Mouse (Mus musculus): Measurements from ENCODE around the gene Fgd4. TPM values are rescaled to one million over a fixed set of nuclear protein-coding genes. Genes with fewer than 3 reads are reported as not detected.
A peak's percentile ranks its signal among the peaks of the same experiment; 100 is the strongest.

The Fgd4 gene
- total RNA-seq (2021) = 10 to 100 TPM; 11.6 to 12.8 TPM
- long read RNA-seq, experiment 1, partial matches to known transcripts = 0 of 3 reads
- long read RNA-seq, experiment 1, other reads (novel, unspliced or antisense) = 2 of 3 reads
- long read RNA-seq, experiment 2, partial matches to known transcripts = 0 of 1 reads
- long read RNA-seq, experiment 2, other reads (novel, unspliced or antisense) = 1 of 1 reads

DNA sequence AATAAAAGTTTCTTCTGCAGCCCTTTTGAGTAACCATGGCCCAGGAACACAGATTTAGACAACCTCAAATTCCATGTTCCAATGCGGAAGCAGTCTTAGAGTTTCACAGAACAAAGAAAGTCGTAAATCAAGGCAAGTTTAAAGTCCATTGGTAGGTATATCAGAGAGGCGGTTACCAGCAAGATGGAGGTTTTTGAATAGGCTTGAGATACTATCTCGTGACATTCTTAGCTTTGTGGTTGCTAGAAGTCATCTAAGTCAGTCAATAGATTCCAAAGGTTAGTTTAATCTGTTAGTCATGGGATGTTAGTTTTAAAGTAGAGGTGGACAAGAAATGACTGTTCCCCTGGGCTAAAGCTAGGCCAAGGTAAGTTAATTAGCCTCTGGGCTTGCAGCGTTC lies at the start of gene Fgd4:
Fgd4 (minus strand) TSS at position 89 of the 400 bp plus-strand sequence.
- DNase-seq = no peak
- intact Hi-C loops (cut with DNase I; ENCODE audit: low total_unique reads) = no loop called here

DNA sequence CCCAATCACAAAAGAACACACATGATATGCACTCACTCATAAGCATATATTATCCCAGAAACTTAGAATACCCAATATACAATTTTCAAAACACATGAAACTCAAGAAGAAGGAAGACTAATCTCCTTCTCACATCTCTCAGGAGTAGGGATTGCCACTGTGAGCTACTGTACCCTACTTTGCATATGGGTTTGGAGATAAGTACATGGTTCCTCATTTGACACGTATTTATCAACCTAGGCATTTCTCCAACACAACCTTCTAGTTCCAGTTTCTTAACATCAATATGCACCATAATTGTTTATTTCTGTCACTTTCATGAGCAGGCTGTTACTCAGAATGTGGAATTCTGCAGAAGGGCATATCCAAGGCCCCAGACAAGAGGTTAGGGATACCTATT lies 44.8 kb upstream of the Fgd4 start:
- intact Hi-C loops (cut with DNase I; ENCODE audit: low total_unique reads) = no loop called here
- no peak for DNase-seq

DNA sequence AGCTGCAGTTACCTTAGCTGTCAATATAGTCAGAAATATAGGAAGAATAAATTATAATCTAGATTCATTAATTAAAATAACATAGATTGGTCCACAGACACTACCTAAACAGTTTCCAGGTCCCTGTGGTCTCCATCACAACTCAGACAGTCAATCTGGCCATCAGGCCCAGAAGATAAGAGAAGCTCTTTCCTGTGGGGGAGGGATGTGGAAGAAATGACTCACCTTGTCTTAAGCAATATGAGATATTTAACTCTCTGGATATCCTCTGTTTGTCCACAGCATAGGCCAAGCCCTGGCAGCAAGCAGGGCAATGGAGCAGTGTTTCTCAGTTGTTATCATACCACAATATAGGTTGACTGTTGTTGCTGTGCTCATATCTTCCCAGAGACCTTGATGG lies 33.4 kb upstream of the Fgd4 start:
- intact Hi-C loops (cut with DNase I; ENCODE audit: low total_unique reads) = no loop called here
- no peak for DNase-seq

DNA sequence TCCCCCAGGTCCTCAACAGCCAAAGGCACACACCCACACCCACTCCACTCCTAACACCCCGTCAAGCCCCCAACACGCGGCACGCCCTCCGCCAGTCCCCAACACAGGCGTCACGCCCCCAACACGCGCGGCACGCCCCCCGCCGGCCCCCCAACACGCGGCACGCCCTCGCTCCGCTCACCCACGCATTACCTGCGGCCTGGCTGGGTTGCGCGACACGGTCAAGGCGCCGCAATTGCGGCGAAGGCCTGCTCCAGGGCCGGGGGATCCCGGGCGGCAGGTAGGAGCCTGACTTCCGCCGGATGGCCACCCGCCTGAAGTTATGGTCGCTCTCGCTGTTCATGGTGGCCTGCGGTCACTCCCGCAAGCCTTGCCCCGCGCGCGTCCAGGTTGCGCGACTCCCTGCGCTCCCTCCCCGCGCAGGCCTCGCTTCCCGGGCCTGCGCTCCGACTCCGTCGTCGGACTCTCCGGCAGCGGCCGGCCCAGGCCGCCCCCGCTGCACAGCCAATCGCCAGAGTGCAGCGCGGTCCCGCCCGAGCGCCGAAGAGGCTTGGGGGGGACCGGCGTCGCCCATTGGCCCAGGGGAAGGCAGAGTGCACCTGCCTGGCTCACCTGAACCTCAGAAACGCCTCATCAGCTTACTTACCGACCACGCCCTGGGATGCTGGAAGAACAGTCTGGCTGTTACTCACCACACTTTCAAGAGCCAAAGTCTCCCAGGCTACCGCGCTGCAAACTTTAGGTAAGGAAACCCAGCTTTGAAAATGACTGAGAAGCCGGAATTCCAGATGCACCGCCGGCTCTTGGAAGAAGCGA lies 555 bp downstream of the Fgd4 start:
- intact Hi-C loops (cut with DNase I; ENCODE audit: low total_unique reads) = no loop called here
- peak; percentile 29 for DNase-seq

DNA sequence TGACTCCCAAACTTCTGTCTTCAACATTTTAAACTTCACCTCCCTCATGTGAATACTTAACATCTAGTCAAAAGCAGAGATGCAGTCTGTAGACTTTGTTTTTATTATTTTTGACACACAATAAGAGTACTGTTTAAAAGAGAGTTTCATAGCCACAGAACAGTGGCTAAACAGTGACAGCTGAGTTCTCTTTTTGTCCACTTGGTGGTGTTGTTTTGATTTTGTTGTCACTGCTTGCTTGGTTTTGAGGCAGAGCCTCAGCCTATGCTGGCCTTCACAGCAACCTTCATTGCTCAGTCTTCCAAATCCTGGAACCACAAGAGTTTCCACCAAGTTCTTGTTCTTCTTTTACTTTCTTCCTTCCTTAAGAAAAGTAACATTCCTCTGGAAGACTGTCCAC lies 3.8 kb downstream of the Fgd4 start:
- DNase-seq = no peak
- intact Hi-C loops (cut with DNase I; ENCODE audit: low total_unique reads) = no loop called here

DNA sequence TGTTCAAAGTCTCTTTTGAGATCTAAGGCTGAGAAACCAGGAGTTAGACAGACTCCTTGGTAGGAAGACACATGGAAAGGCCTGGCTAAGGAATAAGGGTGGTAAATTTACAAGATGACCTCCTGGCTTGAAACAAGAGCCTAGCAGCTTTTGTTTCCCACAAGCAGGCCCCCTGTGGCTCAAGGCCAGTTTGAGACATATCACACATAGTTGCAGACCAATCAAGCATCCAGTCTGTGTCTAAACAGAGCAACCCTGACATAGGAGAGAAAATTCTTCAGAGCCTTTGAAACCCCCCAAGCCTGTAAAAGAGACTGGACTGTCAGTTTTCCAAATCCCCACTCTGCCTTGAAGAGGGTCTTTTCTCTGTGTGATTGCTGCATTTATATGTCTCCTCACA lies 7.7 kb downstream of the Fgd4 start:
- no peak for DNase-seq
- intact Hi-C loops (cut with DNase I; ENCODE audit: low total_unique reads) = no loop called here

DNA sequence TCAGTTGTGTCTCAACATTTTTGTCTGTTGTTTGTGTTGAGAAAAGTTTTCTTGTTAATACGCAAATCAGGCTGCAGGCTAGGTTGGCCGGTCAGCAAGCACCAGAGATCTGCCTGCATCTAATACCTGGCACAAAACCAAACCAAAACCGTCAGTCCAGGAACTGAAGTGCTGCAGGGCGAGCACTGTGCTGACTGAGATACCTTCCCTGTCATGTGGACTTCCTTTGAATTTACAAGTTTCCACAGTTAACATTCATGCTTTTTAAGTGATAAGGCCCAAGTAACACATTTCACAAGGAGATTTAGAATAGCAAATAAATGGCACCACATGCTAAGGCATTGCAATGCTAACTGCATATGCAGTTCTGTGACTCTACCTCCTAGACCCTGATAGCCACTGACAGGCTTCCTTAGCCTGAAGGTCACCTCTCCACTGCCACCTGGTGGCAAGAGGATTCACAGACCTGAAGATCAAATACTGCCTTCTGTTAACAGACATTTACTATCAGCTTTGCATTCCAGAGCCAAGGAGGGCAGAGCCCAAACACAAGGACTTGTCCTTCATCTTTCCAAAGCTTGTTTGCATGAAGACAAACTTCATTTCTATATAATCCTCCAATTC lies 15.8 kb downstream of the Fgd4 start:
- intact Hi-C loops (cut with DNase I; ENCODE audit: low total_unique reads) = loop anchor here (10.0 kb wide), 1 partner anchor 200 kb away; no protein-coding TSS in a partner anchor
- peak; percentile 61 for DNase-seq

DNA sequence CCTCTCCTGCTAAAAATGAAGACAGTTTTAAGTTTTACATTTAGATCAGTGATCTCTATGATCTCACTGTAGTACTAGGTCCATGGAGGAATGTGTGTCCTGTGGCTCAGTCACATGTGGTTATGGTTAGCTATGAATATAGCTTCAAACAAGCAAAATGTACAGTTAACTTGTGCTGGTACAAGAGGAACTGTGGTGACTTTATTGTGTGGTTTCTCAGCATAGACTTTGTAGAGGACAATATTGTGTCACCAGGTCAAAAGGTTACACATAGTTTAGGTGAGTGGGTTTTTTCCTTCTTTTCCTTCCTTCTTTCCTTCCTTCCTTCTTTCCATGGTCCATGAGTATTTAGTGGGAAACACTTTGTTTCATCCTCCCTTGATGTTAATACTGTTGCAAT lies 23.8 kb downstream of the Fgd4 start:
- intact Hi-C loops (cut with DNase I; ENCODE audit: low total_unique reads) = no loop called here
- no peak for DNase-seq

DNA sequence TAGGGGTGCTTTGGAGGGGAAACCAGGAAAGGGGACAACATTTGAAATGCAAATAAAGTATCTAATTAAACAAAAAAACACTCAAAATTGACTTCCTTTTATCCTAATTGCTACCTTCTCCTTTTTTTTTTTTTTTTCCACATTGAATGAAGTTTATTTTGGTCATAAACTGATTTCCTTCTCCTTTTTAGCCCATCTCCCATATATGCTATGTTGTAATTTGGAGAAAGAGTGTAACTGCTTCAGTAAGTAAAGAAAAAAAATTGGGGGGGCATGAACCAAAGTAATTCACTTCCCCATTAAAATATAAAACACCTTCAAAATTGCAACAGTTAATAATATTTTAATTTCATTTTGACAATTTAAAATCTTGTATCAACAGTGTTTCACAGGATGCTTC lies 25.8 kb downstream of the Fgd4 start:
- intact Hi-C loops (cut with DNase I; ENCODE audit: low total_unique reads) = no loop called here

DNA sequence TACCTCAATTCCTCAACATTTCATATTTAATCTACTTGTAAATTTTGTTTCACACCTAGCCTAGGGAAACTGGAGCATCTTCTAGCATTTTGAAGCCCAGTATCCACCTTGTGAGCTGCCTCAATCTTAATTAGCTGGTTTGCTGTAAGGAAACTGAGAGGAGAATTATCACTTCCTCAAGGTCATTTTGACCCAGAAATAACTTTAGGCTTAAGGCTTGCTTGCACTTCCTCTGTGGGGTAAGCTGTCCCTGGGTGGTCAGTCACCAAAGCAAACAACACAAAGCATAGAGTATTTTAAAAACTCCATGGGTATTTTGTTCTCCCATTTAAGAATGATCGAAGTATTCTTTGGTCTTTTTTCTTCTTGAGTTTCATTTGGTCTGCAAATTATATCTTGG lies 27.2 kb downstream of the Fgd4 start:
- DNase-seq = no peak
- intact Hi-C loops (cut with DNase I; ENCODE audit: low total_unique reads) = no loop called here

More for the DNA sequence above, 25.8 kb downstream of the Fgd4 start:
- no peak for DNase-seq

DNA sequence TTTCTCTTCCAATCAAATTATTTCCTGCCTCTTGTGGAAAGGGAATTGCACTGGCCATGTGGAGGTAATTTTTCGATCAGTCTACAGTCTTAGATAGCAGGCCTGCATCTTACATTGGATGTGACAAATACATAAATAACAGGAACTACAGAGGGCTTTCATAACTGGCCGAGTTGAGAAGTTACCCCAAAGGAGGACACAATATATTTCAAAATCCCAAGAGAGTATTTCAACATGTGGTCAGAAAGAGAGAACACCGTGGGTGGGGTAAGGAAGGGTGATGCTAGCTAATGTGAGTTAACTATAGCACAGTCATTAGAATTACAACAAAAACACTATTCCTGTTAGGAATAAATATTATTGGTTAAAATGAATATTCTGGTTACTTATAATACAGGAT lies 29.0 kb downstream of the Fgd4 start:
- intact Hi-C loops (cut with DNase I; ENCODE audit: low total_unique reads) = no loop called here
- no peak for DNase-seq

DNA sequence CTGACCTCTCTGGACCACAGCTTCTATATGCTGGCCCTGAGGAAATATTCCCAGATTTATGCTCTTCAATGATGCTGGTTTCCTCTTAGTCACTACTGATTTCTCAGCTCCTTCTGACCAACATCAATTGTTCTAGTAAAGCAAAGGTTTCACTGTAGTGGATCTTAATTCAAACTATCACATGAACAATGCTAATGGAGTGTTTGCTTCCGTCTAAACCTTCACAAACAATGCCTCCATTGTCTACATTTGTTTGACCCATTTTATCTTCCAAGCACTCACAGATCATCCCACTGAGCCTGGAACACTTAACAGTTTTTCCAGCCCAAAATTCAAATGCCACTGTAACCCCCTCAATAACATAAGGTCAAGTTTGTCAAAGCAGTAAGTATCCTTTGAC lies 33.6 kb downstream of the Fgd4 start:
- DNase-seq = no peak
- intact Hi-C loops (cut with DNase I; ENCODE audit: low total_unique reads) = no loop called here

DNA sequence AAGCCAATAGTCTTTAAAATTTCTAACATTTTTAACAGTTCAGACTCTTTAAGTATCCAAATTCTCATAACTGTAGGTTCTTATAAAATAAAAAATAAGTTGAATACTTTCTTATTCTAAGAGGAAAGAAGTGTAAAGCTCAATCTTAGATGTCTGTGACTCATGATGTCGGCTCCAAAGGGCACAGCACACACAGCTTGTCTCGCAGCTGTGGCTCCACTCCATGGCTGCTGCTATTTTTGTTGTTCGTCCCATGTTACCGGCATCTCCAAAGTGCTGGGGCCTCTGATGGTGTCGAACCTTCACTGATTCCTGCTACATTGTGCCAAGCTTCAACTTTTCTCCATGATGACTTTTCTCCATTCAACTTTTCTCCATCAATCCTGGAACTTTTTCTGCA lies 34.1 kb downstream of the Fgd4 start:
- no peak for DNase-seq
- intact Hi-C loops (cut with DNase I; ENCODE audit: low total_unique reads) = no loop called here

DNA sequence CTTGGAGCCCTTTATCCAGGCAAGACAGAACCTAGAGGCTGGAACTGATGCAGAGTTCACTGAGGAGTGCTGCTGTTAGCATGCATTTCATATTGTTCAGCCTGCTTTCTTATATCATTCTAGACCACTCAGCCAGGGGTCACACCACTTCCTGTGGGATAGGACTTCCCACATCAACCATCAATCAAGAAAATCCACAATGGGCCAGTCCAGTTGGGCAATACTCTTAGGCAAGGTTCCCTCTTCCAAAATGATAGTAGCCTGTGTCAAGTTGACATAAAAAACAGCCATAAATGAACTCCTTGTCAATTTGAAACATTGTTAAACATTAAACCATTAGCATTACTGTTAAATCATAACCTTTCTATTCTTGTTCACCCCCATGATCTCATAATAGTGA lies 34.6 kb downstream of the Fgd4 start:
- no peak for DNase-seq
- intact Hi-C loops (cut with DNase I; ENCODE audit: low total_unique reads) = no loop called here

DNA sequence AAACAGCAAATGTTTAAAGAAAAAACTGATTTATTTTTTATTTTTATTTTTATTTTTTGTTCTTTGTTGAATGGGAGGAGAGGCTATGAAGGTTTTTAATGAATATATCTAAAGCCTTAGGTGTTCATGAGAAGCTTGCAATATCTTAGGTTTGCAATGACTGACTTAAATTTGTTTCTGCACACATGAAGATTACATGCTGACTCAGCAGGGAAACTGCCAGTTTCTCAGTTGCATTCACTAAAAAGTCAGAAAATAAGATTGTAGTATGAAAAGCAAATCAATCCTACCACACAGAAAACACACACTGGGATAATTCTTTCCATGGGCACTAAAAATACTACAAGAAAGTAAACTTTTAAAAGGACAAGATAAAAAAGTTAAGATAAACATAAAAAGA lies 39.6 kb downstream of the Fgd4 start:
- intact Hi-C loops (cut with DNase I; ENCODE audit: low total_unique reads) = no loop called here

DNA sequence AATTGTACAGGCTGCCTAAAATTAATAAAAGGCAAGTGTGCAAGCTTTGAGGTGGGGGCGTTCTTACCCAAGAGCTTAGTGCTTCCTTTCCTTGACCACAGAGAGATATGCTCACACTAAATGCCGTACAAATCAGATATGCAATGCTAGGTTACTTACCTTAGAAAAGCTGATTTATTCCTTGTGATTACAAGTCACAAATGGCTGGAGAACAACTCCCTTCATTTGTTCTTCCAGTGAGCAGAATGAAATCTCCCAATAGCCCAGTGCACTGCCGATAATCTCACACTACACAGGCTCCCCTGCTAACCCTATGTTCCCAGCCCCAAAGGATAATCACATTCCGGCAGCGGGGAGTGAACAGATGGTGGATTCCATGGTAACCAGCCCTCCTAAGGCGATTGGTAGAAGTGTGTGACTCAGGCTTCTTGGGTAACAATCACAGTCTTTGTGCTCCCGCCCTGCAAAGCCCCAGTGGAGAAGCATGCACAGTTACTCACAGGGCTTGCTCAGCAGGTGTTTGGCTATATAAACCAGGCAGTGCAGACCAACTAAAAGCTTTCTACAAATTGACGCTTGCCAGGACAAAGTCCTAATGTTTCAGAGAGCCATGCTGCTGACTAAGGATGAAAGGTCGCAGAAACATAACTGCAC lies 40.3 kb downstream of the Fgd4 start:
- intact Hi-C loops (cut with DNase I; ENCODE audit: low total_unique reads) = no loop called here
- peak; percentile 42 for DNase-seq

More for the DNA sequence above, 39.6 kb downstream of the Fgd4 start:
- no peak for DNase-seq

DNA sequence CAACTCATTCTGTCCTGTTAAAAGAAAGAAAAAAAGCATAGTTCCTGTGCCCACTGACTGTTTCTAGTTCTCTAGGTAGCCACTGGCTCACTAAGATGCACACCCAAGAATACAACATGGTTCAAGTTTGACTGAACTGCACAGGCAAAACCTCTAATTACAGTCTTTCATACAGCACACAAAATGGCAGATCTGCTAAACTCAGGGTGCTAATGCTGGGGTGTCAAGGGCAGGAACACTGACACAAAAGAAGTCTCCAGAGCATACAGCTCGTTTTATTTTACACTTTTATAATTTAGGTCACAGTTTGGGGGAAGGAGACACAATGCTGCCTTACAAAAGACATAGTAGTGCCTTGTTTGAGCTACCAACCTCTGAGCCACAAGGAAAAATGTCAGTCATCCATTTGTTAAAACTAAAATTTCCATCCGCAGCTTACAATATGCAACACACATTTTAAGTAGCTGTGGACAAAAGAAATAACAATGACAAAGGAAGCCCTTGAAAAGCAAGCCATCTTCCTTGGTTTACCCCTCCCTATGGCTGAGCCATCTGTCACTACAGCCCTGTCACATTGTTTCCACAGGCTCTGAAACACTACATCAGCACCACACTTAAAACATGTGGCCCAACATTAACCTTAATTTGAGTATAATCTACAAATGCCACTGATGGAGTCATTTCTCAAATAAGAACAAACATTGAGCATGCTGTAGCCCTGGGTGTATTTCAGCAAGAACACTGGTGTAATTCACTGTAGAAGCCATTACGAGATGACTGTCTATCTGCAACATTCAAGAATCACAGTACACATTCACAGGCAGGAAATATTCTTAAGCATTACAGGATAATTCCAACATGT lies 41.1 kb downstream of the Fgd4 start:
- no peak for DNase-seq
- intact Hi-C loops (cut with DNase I; ENCODE audit: low total_unique reads) = no loop called here

DNA sequence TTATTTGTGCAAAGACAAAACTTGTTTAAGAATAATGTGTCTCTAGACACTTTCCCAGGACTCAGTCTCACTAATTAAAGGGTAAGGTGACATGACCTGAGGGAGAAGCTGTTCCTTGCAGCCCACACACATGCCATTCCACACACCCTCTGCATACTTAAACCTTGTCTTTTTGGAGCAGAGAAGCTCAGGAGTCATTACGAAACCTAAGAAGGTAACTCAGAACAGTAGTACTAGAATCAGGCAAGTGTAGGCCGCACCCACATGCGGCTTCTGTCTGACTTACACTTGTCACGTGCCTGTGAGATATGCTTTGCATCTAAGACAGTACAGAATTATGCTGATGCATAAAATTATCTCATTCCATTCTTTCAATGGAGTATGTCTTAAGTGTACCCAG lies 42.6 kb downstream of the Fgd4 start:
- intact Hi-C loops (cut with DNase I; ENCODE audit: low total_unique reads) = no loop called here
- no peak for DNase-seq

DNA sequence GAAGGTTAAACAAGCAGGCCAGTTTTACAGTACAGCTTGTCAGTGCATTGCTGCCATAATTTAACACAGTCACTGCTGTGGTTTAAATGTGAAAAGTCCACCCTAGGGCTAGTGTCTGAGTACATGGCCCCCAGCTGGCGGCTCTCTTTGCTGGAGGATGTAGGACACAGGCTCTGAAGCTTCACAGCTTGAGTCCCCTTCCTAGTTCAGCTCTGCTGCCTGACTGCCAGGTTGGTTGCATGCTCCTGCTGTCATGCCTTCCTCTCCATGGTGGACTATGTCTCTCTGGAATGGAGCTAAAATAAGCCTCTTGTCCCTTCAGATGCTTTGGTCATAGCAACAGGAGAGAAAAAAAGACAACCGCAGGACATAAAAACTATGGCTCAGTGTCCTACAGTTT lies 46.3 kb downstream of the Fgd4 start:
- no peak for DNase-seq
- intact Hi-C loops (cut with DNase I; ENCODE audit: low total_unique reads) = no loop called here

DNA sequence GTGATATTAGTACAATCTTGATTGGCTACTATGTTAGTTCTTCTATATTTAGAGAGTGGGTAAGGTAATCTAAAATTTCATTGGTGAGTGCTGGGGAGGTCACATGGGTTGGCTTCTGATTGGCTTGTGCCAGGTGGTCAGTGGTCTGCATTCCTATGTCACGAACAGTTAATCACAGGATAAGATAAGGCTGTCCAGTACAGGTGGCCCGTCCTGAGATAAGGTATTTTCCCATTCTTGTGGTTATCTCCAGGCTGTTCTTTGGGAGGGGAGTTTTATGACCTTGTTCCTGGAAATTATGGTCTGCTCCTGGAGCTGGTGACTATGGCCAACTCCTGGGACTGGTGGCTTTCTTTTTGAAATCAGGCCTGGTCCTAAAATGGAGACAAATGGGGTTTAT lies 48.2 kb downstream of the Fgd4 start:
- intact Hi-C loops (cut with DNase I; ENCODE audit: low total_unique reads) = no loop called here
- no peak for DNase-seq

All from gastrocnemius, postnatal 14 days (tissue).